Mouse (Mus musculus) spleen, postnatal 4 days (tissue): ENCODE results near the gene Olfr1283.
"Not testable (repeated sequence)": the region's sequence is repeated elsewhere in the genome, so short reads cannot be mapped to it uniquely, and the experiment has no call there.

ENCODE experiments used
- DNase-seq, 2 experiments: peaks; one replicate each; pipeline ENCODE4 v3.0.0; 2022; ENCODE audit warnings: low spot score in 2 of 2

Olfr1283 gene

DNA sequence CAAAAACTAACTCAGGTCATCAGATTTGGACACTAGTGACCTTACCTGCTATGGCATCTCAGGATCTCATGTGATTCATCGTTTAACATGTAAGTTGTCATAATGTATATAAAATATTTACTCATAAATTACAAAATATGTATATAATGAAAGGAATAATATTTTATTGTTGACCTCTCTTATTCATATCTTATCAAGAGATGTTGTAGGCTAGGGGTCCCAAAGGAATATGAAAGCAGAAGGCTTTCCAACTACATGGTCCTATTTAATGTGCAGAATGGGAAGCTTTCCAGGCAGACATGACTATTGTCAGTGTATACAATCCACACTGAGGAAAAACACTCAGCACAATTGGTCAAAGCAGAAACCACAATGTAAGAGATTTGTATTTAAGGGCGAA is at the start of gene Olfr1283:
Gene Olfr1283, plus strand, starts transcription at position 301 of the 400 bp plus-strand sequence.
- DNase-seq: no peak

DNA sequence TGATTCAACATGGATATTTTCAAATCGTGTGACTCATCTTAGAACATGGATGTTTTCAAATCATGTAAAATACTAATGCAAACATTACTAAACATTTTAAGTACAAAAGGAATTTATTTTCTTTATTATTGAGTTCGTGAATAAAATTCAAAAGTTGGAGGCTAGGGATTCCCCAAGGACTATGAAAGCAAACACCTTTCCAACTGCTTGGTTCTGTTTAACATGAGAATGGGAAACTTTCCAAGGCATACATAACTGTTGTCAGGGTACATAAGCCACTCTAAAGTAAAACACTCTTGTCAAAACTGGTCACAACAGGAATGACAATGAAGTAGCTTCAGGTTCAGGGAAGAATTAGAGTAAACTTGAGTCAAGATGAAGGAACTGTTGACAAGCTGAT is 40.4 kb upstream of the Olfr1283 start, which contains the start of gene Olfr1281:
Gene Olfr1281, plus strand, starts transcription at position 301 of the 400 bp plus-strand sequence.
- no peak for DNase-seq

DNA sequence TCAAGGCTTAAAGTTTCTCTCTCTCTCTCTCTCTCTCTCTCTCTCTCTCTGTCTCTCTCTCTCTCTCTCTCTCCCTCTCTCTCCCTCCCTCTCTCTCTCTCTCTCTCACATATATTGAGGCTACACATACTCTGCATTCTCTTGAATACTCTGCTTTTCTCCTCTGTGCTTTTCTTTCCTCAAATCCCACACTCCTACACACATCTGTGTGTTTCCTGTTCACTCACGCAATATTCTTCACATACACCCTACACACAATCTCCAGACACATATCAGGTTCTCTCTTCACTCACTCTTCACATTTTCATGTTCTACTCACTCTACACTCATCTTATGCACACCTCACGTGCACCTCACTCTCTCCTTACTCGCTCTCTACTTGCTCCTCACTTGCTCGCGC is 32.9 kb upstream of the Olfr1283 start:
- not testable (repeated sequence) for DNase-seq

DNA sequence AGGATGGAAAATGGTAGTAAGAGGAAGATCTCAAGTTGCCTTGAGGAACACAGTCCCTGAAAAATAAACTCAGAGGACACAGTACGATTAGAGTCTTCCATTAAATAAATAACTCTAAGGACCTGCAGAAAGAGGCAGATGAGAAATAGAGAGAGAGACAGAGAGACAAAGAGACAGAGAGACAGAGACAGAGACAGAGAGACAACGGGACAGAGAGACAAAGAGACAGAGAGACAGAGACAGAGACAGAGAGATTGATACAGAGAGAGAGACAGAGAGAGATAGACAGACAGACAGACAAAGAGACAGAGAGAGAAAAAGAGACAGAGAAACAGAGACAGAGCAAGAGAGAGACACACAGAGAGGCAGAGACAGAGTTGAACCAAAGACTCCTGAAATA is 30.6 kb upstream of the Olfr1283 start, which contains the start of gene Olfr1282:
Gene Olfr1282, minus strand, starts transcription at position 101 of the 400 bp plus-strand sequence.
- DNase-seq: no peak

DNA sequence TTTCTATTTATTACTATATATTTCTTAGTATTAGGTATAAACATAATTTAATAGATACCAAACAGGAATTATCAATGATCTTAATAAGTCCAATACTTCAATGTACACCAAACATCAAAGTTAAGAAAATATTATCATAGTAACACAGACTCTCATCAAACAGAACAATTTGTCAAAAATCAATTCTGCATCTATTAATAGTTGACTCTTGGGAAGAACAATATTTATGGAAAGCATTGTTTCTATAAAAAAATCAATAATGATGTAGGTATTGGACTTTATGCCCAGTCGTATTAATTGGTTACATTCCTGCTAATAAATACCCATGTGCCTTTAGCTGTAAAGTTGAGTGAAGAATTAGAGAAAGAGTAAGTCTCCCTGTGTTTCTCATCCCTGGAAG is 8.6 kb downstream of the Olfr1283 start, which contains the start of gene Olfr1284:
Gene Olfr1284, plus strand, starts transcription at position 301 of the 400 bp plus-strand sequence.
- no peak for DNase-seq
